Mouse (Mus musculus) liver, postnatal 0 days (tissue): Measurements from ENCODE around the gene Mb.

Experiments
- CTCF ChIP-seq: sonication (generic); IDR thresholded peaks from 2 replicates; pipeline ENCODE4 v1.5.1; 2016; ENCODE audit warnings: antibody characterized with exemption, low read depth
- EP300 ChIP-seq: IDR thresholded peaks from 2 replicates; pipeline ENCODE4 v1.6.1; 2016; ENCODE audit warnings: antibody characterized with exemption, low read depth, mild to moderate bottlenecking

GRCm38 (mm10) chr15:77080684-77081254 lies 30.3 kb upstream of the Mb start:
- no peak for TF ChIP-seq CTCF
- TF ChIP-seq EP300 = no peak
